Mouse (Mus musculus) frontal cortex, postnatal 10 days (tissue): ENCODE results near the gene Ttc3.

Experiments used
- DNase-seq, 2 experiments: peaks; one replicate each; pipeline ENCODE4 v3.0.0; 2022; ENCODE audit warnings: low spot score in 2 of 2, mixed read lengths in 1 of 2

Gene Ttc3

GRCm38 (mm10) chr16:94504192-94504591, 133.8 kb downstream of the Ttc3 start:
- no peak for DNase-seq

GRCm38 (mm10) chr16:94507071-94507470, 136.7 kb downstream of the Ttc3 start:
- DNase-seq = no peak

- DNase-seq = no peak
Observed at GRCm38 (mm10) chr16:94508769-94509168, 138.4 kb downstream of the Ttc3 start.

- DNase-seq = no peak
Observed at GRCm38 (mm10) chr16:94509983-94510382, 139.6 kb downstream of the Ttc3 start.

- no peak for DNase-seq
Observed at GRCm38 (mm10) chr16:94517606-94518005, 147.2 kb downstream of the Ttc3 start.
